9 mouse cellular contexts compared by ENCODE assay signal in the genomic region with DNA sequence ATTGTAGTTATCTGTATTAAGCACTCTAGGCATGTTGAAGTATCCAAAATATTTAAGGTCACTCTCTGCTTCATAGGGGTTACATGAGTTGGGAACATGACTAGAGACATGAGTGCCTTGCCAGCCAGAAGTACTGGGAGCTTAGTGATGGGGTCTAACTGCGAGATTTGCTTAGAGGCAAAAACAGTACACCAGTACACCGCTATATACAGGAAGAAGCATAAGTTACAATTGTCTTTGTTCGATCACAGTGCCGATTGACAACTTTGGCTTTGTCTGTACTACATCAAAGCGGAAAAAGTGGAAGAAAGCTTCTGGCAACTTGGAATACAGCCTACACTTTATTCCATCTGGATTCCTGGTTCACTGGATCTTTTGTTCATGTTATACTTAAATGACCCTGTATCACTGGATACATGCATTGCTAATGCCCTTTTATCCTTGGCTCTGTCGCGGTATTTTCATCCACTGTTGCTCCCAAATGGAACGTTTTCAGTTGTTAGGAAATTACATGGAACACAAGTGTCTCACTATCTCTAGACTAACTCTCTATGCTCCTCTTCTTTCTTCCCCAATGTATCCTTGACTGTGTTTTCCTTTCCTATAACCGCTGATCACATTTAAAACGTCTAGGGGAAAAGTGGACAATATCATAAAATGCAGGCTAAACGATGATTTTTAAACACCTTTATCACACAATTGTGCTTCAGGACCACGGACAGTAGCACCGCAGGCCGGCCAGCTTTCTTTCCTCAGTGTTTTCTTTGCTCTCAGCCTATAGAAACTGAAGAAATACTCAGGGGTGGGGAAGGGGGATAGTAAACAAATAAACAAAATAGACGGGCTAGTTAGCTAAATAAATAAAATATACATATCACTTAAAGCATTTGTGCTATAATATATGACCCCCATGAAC. TPM values are rescaled to one million over a fixed set of nuclear protein-coding genes. Genes with fewer than 3 reads are reported as not detected.
DNase-seq lines count a peak whose midpoint lies in the region; ATAC-seq lines count a peak whose summit lies in the region.
"Had no signal": no experiment of that assay in that cellular context is flagged by ENCODE, and none has a peak within 500 bp of the region (broad histone marks: within the 10 kb centered on the region; RNA-seq: fewer than 3 reads in every experiment).

No protein-coding gene starts in this region.

- 0 out of 2 replicates have a peak, but pooled peaks have one; percentile 7 for ATAC-seq in limb, embryonic 13.5 days (ENCODE audit: low FRiP score, low read depth)
- ATAC-seq in CD4-positive, CD25-positive, alpha-beta regulatory T cell, adult 4 months = no peak

- H3K9me3 ChIP-seq in limb, embryonic 13.5 days = no peaks in the 10 kb centered on the region
- H3K9me3 ChIP-seq: megakaryocyte, embryonic 14.5 days had no signal

- no peak overlapping the region for H3K27ac ChIP-seq in limb, embryonic 13.5 days

- WGBS in limb, embryonic 13.5 days = 17% methylated on average over 15 of the region's 15 CpGs

- no peak overlapping the region for H3K9ac ChIP-seq in limb, embryonic 13.5 days

- H3K4me3 ChIP-seq in limb, embryonic 13.5 days = peak overlapping the region; percentile 51

- H3K4me1 ChIP-seq in limb, embryonic 13.5 days = peaks cover 8% of the 10 kb centered on the region; the same call in 1 of the 2 replicates

- H3K27me3 ChIP-seq in limb, embryonic 13.5 days = peaks cover 14% of the 10 kb centered on the region

- DNase-seq in adrenal gland, postnatal 14 days = peak; percentile 16
- no peak for DNase-seq in adrenal gland, postnatal 4 days (ENCODE audit: low spot score in 2 of 2)
- DNase-seq in testis, postnatal 10 days (ENCODE audit: low spot score) = peak; percentile 55
- DNase-seq in testis, postnatal 14 days (ENCODE audit: low spot score) = no peak
- DNase-seq in kidney, adult 11 months = no peak
- DNase-seq in thymus, postnatal 10 days (ENCODE audit: low spot score in 2 of 2) = no peak

- H3K4me2 ChIP-seq in limb, embryonic 13.5 days (replicated peaks) = peak overlapping the region; percentile 83

- H3K36me3 ChIP-seq in limb, embryonic 13.5 days = no peaks in the 10 kb centered on the region

RNA-seq across cellular contexts. Expression of a gene that starts 0.9 kb away (rescaled TPM):
- total RNA-seq in adrenal gland, postnatal 14 days (2021) = 2.2 and 3.3 TPM in 2 replicates
- total RNA-seq in adrenal gland, postnatal 4 days (2021) = 10 to 100 TPM in 1 of 2 experiments, 1 to 10 TPM in 1; 7.0 to 10.1 TPM
- 2.1 and 2.6 TPM in 2 replicates for polyA plus RNA-seq in limb, embryonic 13.5 days (2015; fragmentation: Nextera tagmentation; extraction: Ambion mirVana)
- polyA plus RNA-seq in CD4-positive, CD25-positive, alpha-beta regulatory T cell, adult 4 months (2017; shearing (Covaris generic)) = not detected

Comparison
In these comparisons a context has a peak if more than half of its experiments do, and no peak if none do; other contexts are left out.
1. DNase-seq: peak in adrenal gland, postnatal 14 days (single experiment) and testis, postnatal 10 days (single experiment); none in adrenal gland, postnatal 4 days (0 of 2), testis, postnatal 14 days (single experiment), kidney, adult 11 months (single experiment) and thymus, postnatal 10 days (0 of 2).